8 mouse cellular contexts compared by ENCODE assay signal in genomic region chr12:84285593-84285968, GRCm38 (mm10). TPM values are rescaled to one million over a fixed set of nuclear protein-coding genes. Genes with fewer than 3 reads are reported as not detected.
DNase-seq lines count a peak whose midpoint lies in the region; ATAC-seq and TF ChIP-seq lines count a peak whose summit lies in the region.

No protein-coding gene starts in this region.

- 0 out of 2 replicates have a peak overlapping the region, but pooled peaks have one; percentile 15 for H3K27ac ChIP-seq in cortical plate, adult 2 months (ENCODE audit: insufficient read depth, low read length)
- peak overlapping the region; percentile 73 for H3K27ac ChIP-seq in hindbrain, embryonic 15.5 days (replicated peaks)
- H3K27ac ChIP-seq in midbrain, embryonic 13.5 days: 0 out of 2 replicates have a peak overlapping the region, but pooled peaks have one; percentile 37

- WGBS in hindbrain, embryonic 15.5 days: 30% methylated on average over 8 of the region's 8 CpGs
- WGBS in midbrain, embryonic 13.5 days: 39% methylated on average over 8 of the region's 8 CpGs

- H3K9ac ChIP-seq in hindbrain, embryonic 15.5 days: peak overlapping the region; percentile 60
- peak overlapping the region; percentile 47 for H3K9ac ChIP-seq in midbrain, embryonic 13.5 days (replicated peaks)

- H3K4me3 ChIP-seq in cortical plate, adult 2 months (ENCODE audit: insufficient read depth, low read length): peak overlapping the region; percentile 54
- peak overlapping the region; percentile 60 for H3K4me3 ChIP-seq in hindbrain, embryonic 15.5 days
- H3K4me3 ChIP-seq in midbrain, embryonic 13.5 days (replicated peaks): peak overlapping the region; percentile 52

- no peaks in the 10 kb centered on the region for H3K9me3 ChIP-seq in hindbrain, embryonic 15.5 days
- no peaks in the 10 kb centered on the region for H3K9me3 ChIP-seq in midbrain, embryonic 13.5 days

- peak; percentile 42 for DNase-seq in kidney, adult 9 months
- DNase-seq in kidney, postnatal 36 days: no peak
- no peak for DNase-seq in urinary bladder, postnatal 14 days (ENCODE audit: low spot score)
- no peak for DNase-seq in thymus, postnatal 14 days

- TF ChIP-seq POLR2A in cortical plate, adult 2 months (IDR thresholded peaks at IDR 0.05; ENCODE audit: extremely low read depth, insufficient read depth, low read length): no peak

- peaks cover 3% of the 10 kb centered on the region; the same call in 1 of the 2 replicates for H3K4me1 ChIP-seq in cortical plate, adult 2 months (ENCODE audit: control insufficient read depth, insufficient read depth, low read length)
- H3K4me1 ChIP-seq in hindbrain, embryonic 15.5 days (replicated peaks): peaks cover 15% of the 10 kb centered on the region
- peaks cover 11% of the 10 kb centered on the region for H3K4me1 ChIP-seq in midbrain, embryonic 13.5 days (replicated peaks)

- peak overlapping the region; percentile 80 for H3K4me2 ChIP-seq in hindbrain, embryonic 15.5 days
- peak overlapping the region; percentile 60 for H3K4me2 ChIP-seq in midbrain, embryonic 13.5 days (replicated peaks)

- H3K36me3 ChIP-seq in hindbrain, embryonic 15.5 days: no peaks in the 10 kb centered on the region
- no peaks in the 10 kb centered on the region for H3K36me3 ChIP-seq in midbrain, embryonic 13.5 days

- TF ChIP-seq CTCF in cortical plate, adult 2 months (IDR thresholded peaks at IDR 0.05; ENCODE audit: extremely low read depth, insufficient read depth, low read length): no peak

- no peaks in the 10 kb centered on the region for H3K27me3 ChIP-seq in hindbrain, embryonic 15.5 days
- no peaks in the 10 kb centered on the region for H3K27me3 ChIP-seq in midbrain, embryonic 13.5 days

- no peak; the same call in 1 of the 2 replicates for ATAC-seq in hindbrain, embryonic 15.5 days (ENCODE audit: low FRiP score, low read depth)
- ATAC-seq in midbrain, embryonic 13.5 days: no peak
- ATAC-seq in CD4-positive, CD25-positive, alpha-beta regulatory T cell, adult 4 months: no peak

RNA-seq across cellular contexts. Expression of gene Ptgr2, which starts 0.5 kb away (rescaled TPM):
- polyA plus RNA-seq in cortical plate, adult 2 months (2012; rRNA removed): 30.3 and 31.0 TPM in 2 replicates
- 13.6 and 16.2 TPM in 2 replicates for polyA plus RNA-seq in hindbrain, embryonic 15.5 days (2015; fragmentation: Nextera tagmentation; extraction: Ambion mirVana)
- polyA plus RNA-seq in midbrain, embryonic 13.5 days (2015; fragmentation: Nextera tagmentation; extraction: Ambion mirVana): 14.0 and 16.4 TPM in 2 replicates
- 10 to 100 TPM; 50.3 to 52.9 TPM for polyA plus RNA-seq in CD4-positive, CD25-positive, alpha-beta regulatory T cell, adult 4 months (2017; shearing (Covaris generic))

RNA-seq across cellular contexts. Expression of gene Zfp410, which starts 31.1 kb away (rescaled TPM):
- 36.0 and 36.4 TPM in 2 replicates for polyA plus RNA-seq in cortical plate, adult 2 months (2012; rRNA removed)
- polyA plus RNA-seq in hindbrain, embryonic 15.5 days (2015; fragmentation: Nextera tagmentation; extraction: Ambion mirVana): 63.3 and 66.8 TPM in 2 replicates
- polyA plus RNA-seq in midbrain, embryonic 13.5 days (2015; fragmentation: Nextera tagmentation; extraction: Ambion mirVana): 103 TPM in 2 replicates
- polyA plus RNA-seq in CD4-positive, CD25-positive, alpha-beta regulatory T cell, adult 4 months (2017; shearing (Covaris generic)): 10 to 100 TPM; 44.8 to 69.0 TPM

Comparison
In these comparisons a context has a peak if more than half of its experiments do, and no peak if none do; other contexts are left out.
1. H3K27ac ChIP-seq: peak in every context shown above with its lines; median percentile 73 in hindbrain, embryonic 15.5 days; 37 in midbrain, embryonic 13.5 days; 15 in cortical plate, adult 2 months.